Mouse (Mus musculus) liver (tissue): Measurements from ENCODE around the gene Cpt1c.

ENCODE experiments used
- DNase-seq: peaks from one replicate; pipeline ENCODE4 v3.0.0-alpha.2; 2020; ENCODE audit warnings: mixed read lengths

The Cpt1c gene

GRCm38 (mm10) chr7:44960512-44960910 is 14.1 kb downstream of the Cpt1c start:
- no peak for DNase-seq

DNA sequence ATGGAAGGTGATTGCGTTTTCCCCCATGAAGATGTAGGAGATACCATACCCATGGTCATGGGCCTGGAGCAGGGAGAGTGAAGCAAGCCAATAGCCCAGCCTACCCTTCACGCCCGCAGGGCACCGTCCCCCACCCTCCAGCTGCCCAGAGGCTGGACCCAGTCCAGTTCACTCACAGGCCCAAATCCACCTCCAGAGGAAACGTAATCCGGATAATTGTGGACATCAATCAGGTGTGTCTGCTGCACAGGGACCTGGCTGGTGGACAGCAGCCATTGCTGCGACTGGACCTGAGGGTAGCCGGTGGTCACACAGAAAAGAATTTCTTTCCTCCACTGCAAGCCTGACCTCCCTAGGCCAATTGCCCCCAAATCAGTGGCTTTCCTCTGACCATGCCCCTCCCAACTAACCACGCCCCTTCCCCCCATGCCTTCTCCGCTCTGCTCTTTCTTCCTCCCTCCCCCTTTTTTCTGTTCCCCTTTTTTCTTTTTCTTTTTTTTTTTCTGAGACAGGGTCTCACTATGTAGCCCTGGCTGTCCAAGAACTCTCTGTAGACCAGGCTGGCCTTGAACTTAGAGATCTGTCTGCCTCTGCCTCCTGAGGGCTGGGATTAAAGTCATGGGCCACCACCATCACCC is 14.7 kb downstream of the Cpt1c start:
- no peak for DNase-seq

GRCm38 (mm10) chr7:44959281-44959680 is 15.4 kb downstream of the Cpt1c start:
- no peak for DNase-seq

DNA sequence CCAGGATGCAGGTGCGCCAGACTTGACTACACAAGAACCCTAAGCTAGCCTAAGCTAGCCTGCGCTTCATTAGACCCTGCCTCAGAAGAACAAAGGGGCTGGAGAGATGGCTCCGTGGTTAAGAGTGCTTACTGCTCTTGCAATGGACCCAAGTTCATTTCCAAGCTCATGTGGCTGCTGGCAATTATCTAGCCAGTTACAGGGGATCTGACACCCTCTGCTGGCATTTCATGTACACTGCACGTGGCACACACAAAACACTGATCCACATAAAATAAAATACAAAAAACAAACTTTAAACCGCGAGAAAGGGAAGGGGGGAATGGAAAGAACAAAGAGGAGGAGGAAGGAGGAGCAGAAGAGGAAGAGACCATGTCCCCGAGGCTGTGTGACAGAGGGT is 16.4 kb downstream of the Cpt1c start:
- DNase-seq, result no peak

DNA sequence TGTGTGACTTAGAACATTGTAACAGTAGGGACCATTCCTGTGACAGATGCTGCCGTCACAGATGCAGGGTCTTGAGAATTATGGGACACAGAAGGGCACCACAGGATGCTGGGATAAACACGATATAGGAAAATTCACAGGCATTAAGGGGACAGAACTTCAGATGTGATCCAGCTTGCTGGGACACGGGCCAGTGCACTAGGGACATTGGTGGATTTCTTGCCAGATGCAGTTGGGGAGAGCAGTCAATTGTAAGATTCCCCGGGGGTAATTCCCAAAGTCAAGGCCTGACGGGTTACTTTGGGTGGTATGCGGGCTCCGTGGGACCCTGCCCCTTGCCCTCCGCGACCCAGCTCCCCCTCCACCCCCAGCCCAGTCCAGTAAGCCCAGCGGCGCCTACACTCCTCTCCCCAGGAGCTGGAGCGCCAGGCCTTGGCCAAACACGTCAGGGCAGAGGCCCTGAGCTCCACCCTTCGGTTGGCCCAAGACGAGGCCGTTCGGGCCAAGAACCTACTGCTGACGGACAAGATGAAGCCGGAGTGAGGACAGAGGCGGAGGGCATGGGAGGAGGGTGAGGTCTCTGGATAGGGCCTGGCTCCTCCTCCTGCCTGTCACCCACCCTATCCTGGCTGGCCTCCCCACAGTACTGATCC is 17.3 kb downstream of the Cpt1c start:
- DNase-seq, result no peak

- DNase-seq, result no peak
These were observed 18.4 kb downstream of the Cpt1c start for GRCm38 (mm10) chr7:44956266-44956665.

GRCm38 (mm10) chr7:44955628-44956027 is 19.0 kb downstream of the Cpt1c start:
- no peak for DNase-seq

DNA sequence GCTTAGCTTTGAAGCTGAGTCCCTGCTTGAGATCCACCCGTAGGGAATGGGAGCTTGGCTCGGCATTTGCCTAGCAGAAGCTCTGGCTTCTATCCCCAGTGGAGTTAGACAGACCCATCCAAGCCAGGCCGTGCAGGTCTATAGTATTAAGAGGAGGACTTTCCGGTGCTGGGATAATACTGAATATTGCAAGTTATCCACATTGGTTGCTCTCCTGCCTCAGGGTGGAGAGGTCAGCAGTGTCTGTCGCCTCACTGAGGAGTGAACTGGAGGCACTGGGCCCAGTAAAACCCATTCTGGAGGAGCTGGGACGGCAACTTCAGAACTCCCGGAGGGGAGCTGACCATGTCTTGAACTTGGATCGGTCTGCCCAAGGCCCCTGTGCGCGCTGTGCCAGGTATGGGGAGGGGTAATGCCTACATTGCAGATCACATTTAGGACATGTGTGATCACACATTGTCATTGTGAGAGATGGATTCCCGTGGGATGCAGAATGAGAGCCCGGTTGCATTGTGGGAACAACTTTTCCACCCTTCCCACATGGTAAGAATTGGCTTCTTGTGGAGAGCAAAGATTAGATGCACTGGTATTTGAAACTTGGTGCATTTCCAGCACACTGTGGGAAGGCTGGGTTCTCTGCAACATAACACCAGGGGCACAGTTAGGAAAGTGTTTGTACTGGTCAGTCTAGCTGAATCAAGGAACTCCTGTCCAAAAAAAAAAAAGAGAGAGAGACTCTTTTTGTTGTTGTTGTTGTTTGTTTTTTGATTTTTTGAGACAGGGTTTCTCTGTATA is 20.4 kb downstream of the Cpt1c start:
- no peak for DNase-seq

- DNase-seq, result no peak
These were observed 21.1 kb downstream of the Cpt1c start for GRCm38 (mm10) chr7:44953561-44953960.

DNA sequence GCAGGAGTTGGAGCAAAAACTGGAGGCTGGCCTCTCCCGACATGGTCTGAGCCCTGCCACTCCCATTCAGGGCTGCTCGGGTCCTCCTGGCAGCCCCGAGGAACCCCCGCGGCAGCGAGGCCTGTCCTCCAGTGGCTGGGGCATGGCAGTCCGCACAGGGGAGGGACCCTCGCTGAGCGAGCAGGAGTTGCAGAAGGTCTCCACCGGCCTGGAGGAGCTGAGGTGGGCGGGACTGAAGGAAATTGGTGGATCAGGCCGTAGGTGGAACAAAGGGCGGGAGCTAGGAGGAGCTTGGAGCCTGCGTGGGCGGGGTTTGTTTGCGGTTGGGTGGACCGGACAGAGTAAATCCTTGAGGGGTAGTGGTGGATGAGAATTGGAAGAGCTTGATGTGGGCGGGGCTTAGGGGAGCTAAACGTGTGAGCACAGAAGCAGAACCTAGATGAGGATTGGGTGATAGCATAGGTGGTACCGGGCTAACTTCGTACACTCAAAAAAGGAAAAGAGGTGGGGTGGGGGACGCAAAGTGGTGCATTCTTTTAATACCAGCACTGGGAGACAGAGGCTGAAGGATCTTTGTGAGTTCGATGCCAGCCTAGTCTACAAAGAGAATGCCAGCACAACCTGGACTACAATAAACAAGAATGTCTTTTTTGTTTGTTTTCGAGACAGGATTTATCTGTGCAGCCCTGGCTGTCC is 21.9 kb downstream of the Cpt1c start:
- DNase-seq, result peak; percentile 93

GRCm38 (mm10) chr7:44951960-44952359 is 22.7 kb downstream of the Cpt1c start:
- peak; percentile 85 for DNase-seq

GRCm38 (mm10) chr7:44949922-44950321 is 24.7 kb downstream of the Cpt1c start:
- DNase-seq, result no peak

GRCm38 (mm10) chr7:44942904-44943303 is 31.7 kb downstream of the Cpt1c start, which contains the start of gene Tsks:
Tsks (plus strand) TSS chr7:44943204.
- DNase-seq, result no peak

- DNase-seq, result no peak
These were observed 36.0 kb downstream of the Cpt1c start for GRCm38 (mm10) chr7:44938680-44939079.

- DNase-seq, result peak; percentile 100
These were observed 45.2 kb downstream of the Cpt1c start, which contains the start of gene Ap2a1 for GRCm38 (mm10) chr7:44929204-44930151. Ap2a1 (minus strand) TSS chr7:44929496.

DNA sequence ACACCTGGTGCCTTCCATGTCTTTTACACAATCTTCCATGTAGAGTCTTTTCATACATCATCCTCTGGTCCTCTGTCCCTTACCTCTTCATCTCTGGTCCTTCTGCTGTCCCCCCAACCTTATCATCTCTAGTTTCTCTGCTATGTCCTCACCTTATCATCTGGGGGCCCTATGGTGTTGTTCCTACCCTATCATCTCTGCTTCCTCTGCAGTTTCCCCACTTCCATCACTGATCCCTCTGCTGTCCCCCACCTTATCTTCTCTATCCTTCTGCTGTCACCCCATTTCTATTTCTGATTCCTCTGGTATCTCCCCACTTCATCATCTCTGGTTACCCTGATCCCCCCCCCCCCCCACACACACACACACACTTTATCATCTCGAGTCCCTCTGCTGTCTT is 46.1 kb downstream of the Cpt1c start:
- DNase-seq, result peak; percentile 48

GRCm38 (mm10) chr7:44925468-44925867 is 49.2 kb downstream of the Cpt1c start:
- DNase-seq, result peak; percentile 39

DNA sequence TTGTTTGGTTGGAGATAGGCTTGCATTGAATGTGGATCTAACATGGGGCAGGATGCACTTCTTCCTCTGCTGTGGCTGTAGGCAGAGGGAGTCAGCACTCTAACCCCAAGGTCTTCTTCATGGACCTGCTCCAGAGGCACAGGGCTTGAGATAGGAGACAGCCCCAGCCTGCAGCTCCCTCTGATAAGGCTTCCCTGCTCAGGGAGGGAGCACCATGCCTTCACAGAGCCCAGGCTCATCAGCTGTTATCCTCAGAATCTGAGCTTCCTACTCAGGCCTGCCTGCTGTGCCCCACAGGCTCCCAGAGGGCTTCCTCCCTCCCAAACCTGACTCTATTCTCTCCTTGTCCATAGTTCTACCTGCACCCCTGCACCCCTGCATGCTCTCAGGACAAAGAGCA is 52.1 kb downstream of the Cpt1c start:
- DNase-seq, result peak; percentile 67

- no peak for DNase-seq
These were observed 55.5 kb downstream of the Cpt1c start for GRCm38 (mm10) chr7:44919127-44919526.

- DNase-seq, result peak; percentile 66
These were observed 56.4 kb downstream of the Cpt1c start for GRCm38 (mm10) chr7:44918219-44918618.

DNA sequence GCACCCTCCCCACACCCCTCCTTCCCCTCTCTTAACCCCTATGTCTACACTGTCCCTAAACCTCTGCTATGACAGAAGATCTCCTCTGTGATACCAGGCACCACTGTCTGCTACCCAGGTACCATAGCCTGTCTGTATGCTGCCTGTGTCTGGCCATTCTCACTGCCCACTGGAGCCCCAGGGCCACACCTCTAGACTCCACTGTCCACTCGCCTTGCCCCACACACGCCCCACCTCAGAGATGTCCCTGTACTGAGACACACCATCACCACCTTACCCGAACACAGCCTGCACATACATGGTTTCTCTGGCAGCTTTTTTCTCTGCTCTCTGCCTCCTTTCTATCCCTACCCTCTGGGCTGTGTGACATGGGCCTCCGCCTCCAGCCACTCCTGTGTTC is 57.8 kb downstream of the Cpt1c start:
- no peak for DNase-seq

GRCm38 (mm10) chr7:44916191-44916590 is 58.5 kb downstream of the Cpt1c start:
- DNase-seq, result no peak
